Mouse (Mus musculus) urinary bladder, postnatal 4 days (tissue): ENCODE measurements around the gene Klhl1.

ENCODE experiments used
- DNase-seq, 2 experiments: peaks; one replicate each; pipeline ENCODE4 v3.0.0; 2021 to 2022; ENCODE audit warnings: low spot score in 2 of 2

Gene Klhl1

DNA sequence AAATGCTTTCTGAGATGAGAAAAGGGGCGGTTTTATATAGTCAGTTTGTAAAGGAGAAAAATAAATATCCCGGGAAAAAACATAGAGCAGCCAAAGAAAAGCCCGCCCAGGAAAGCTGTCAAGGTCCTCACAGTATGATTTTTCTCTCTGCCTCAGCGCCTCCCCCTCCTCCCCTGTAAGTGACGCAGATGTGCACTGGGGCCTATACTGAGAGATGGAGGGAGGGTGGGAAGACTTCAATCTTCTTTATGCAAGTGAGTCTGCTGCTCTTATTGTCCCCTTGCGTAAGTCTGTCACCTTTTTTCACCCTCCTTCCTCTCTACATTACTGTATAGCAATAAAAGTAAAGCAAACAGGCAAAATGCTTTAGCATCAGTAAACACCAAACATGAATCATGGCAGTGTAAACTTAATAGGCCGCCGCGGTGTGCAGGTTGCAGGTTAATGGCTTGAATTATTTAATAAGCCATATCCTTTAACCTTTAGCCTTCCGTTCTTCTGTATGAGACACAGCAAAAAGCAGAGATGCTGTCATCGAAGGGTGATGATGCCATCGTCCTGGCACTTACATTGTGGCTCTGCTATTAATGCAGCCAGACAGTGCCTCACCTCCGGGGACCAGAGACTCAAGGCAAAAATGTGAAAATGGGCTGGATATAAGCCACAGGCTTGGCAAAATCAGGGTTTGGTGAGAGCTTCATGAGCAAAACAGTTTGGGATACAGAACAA is at the start of gene Klhl1:
Gene Klhl1 (minus strand): TSS at position 149 of the 729 bp plus-strand sequence.
- no peak for DNase-seq

DNA sequence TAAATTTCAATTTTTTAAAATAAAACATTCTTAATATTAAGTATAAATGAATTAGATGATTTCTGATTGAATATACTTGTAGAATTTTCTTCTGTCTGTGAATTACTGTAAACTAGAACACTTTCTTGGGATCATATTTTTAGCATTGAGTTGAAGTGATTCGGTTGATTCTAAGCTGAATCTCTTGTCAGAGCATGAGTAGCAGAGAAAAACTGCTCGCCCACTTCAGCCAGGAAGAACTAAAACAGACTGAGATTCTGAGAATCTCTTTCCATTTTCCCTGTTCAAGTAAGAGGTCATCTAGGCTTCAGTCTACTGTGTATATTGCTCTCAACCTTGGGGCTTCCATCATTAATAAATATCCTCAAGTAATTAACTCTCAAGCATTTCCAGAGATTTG is 34.8 kb upstream of the Klhl1 start:
- no peak for DNase-seq

DNA sequence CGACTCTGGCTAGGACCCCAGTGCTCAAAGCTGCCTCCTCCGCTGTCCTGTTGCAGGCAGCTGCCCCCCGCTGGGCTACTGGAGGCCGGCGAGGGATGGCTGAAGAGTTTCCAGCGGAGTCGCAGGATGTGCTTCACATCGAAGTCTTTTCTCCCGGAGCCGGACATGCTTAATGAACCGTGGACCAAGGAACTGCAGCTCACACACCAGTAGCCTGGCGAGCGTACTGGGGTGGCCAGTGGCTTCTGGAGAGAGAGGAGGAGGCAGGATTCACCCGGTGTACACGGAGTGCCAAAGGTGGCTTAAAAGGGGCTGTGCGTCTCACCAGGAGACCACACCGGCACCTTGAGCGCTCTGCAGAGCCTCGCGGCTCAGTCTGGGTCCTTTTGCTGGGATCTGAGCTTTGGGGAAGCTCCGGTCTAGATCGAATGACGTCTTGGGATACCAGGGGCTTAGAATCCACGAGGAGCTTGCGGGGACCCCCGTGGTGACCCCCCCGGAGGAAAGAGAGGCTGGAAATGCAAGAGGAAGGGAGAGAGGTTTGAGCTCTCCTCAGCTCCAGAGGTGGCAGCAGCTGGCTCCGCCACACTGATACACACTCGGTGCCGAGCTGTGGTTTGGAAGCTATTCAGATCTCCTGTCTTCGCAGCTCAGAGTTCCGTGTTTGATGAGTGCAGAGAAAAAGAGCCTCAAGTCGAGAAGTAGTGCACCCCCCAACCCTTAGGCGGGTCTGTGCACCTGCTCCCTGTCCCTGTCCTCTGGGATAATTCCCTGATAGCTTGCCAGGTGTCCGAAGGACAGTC is 550 bp downstream of the Klhl1 start:
- no peak for DNase-seq

DNA sequence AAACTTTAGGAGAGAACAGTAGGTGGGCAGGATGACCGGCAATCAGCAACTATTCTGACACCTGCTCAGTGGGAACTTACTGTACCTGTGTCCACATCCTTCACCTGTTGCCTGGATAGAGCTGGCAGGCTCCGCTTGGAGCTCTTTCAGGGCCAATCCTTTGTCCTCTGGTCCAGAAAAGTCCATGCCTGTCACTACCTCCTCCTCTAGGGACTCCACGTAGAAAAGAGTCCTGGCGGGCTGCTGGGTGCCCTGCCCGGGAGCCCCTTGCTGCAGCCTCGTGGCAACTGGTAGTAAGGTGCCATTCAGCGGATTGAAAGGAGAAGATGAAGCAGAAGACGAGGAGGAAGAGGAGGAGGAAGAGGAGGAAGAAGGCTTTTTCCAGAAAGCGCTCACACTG is 1.2 kb downstream of the Klhl1 start:
- no peak for DNase-seq

DNA sequence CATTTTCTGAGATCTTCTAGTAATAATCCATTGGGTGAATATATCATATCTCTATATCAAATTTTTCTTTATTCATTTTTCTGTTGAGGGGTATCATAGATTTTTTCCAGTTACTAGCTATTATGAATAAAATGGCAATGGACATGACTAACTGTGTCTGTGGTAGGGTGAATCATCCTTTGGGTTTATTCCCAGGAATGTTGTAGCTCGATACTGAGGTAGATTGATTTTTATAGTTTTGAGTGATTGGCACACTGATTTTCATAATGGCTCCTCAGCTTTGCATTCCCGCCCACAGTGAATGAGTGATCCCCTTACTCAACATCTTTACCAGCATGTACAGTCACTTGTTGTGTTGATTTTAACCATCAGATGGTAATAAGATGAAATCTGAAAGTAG is 19.0 kb downstream of the Klhl1 start:
- DNase-seq, result no peak

DNA sequence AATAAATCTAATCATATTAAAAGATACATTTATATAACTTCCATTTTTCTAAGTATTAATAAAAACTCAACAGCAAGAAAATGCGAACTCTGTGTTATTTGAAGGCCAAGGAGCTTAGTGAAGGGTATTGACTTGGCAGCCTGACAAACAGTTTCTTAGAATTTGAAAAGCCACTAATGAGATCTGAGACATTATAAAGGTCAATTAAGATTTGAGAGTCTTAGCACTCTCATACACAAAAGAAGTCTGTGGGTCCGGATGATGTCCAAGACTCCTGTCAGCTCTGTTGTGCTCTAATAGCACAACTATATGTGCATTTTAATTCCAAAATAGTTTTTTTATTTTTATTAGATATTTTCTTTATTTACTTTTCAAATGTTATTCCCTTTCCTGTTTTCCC is 47.1 kb downstream of the Klhl1 start:
- no peak for DNase-seq

DNA sequence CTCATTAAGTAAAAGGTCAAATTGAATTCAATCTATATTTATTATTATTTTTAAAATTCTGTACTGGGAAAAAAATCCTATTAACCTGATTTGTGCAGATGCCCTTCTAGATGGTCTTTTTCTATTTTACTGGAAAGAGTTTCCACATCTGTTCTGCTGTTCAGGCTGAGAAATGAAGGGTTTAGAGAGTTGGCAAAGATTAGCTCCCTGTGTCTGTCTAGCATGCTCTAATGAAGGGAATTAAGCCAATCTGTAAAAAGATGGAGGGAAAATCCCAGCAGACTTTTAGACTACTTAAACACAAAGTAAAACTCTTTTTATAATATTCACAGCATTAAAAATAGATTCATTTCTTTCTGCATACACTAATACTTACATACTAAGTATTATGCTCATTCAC is 47.6 kb downstream of the Klhl1 start:
- no peak for DNase-seq

DNA sequence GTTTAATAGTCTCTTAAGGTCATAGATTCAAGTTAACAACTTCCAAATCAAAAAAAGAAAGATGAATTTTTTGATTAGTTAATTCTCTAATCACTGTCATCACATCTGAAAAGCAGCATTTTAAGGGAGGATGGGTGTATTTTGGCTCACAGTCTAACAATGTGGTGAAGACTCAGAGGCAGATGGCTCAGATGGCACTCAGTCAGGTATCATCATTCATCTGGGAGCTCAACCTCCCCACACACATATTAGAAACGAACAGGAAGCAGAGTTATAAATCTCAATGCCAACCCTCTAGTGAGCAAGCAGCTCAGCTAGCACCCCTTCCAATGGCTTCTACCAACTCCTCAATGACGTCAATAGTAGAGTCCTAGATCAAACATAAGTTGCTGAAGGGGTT is 57.1 kb downstream of the Klhl1 start:
- DNase-seq, result no peak

DNA sequence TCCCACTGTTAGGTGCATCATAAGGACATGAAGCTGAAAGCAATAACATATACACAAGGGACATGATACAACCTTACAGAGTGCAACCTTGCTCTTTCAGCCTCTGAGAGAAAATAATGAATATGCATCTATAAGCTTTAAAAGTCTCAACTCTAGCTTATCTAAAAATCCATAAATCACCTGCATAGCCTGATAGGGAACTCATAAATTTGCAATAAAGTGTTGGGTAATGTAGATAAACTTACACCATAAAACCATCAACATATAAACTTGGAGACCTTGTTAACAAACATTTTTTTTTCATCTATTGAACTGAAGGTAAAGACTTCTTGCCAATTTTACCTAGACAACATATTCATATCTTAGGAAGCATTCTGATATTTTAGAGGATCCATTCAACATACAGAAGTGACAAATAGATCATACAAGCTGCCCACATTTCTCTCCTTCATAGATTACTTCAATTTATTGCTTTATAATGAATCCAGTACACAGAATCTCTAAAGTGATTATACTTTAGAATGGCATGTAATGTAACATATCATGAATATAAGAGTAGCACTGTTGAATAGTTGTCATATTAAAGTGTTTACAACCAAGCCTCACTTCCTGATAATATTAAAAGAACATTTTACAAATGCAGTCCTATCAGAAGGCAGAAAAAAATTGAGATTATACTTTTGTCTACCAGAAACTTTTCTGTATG is 126.7 kb downstream of the Klhl1 start:
- no peak for DNase-seq

DNA sequence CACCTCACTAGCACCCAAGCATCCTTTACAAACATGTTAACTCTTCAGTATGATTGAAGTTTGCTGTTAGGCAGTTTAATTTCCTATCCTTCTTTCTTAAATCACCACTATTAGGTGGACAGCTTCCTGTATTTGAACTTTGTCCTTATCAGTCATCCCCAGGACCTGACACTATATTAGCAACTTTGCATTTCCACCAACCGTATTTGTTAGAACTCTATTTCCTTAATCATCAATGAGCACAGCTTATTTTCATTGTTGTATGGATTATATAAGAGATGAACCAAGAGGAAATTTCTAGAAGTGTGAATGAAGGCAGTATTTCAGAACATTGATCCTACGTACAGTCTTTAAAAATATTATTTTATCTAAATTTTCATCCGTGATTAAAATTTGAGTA is 156.2 kb downstream of the Klhl1 start:
- DNase-seq, result no peak

DNA sequence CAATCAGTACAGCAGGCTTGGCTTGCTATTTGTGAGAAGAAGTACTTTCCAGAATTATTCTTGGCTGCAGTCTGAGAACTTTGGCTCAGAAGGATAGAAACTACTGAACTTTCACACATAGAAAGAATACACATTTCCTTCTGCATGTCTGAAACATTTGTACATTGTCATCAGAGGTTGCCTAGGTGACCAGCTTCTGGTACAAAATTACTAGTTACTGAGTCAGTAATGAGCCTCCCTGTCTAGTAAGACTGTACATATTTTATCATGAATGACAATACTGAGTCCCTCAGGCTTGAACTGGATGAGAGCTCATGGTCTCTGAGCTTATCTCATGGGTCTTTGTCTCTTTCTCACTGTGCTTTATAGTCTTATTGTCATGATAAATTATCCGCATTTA is 170.7 kb downstream of the Klhl1 start:
- no peak for DNase-seq

DNA sequence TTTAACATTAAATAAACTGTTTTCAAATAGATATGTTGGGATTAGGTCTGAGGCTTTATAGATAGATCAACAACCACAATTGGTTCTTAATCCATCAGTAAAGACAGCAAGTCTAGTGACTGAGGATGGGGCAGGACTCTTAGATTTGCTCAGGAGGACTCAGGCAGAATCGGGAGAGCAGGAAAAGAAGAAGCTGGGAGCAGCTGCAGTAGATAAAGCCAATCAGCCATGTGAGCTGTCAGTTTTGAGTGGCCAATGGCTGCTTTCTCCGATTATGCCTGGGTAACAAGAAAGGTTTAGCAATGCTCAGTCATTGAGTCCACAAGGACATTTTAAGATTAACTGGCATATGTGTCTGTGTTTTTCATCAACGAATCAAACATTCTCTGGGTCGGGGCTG is 187.8 kb downstream of the Klhl1 start:
- no peak for DNase-seq

DNA sequence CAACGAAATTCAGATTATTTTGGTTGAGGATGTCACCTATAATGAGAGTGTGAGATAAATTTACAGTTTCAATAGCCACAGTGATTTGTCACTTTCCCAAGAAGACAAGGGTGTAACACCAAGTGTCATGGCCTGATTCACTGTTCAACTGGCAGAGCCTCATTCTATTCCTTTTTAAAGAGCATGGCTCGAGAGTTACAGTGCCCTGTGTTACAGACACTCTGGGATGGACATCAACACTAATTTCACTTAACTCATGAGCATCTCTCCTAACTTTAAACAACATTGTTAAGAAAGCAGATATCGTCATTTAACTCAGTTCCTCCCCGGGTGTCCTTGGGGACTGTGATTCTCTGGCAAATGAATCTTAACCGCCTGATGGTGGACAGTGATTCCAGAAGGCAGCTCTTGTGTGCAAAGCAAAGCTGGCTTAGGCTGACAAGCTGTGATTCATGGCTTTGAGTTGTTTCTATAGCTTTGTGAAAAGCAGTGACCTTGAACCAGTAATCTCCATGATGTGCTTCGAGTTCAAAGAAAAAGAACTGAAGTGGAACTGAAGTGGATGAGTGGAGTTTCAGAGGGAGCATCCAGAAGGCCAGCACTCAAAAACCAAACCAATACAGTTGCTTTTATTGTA is 301.0 kb downstream of the Klhl1 start:
- DNase-seq, result no peak

DNA sequence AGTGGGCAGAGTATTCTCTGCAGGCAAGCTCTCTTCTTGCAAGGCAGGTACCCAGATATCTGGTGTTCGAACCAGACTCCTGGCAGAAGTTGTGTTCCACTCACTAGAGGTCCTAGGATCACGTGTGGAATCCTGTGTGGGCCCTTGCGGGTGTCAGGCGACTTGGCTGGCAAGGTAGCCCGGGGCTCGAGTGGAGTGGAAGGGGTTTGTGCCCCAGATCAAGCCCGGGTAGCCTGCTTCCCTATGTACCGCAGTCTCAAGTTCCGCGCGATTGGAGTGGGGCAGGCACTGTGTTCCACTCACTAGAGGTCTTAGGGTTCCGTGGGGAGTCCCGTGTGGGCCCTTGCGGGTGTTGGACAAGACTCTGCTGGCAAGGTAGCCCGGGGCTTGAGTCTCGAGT is 324.1 kb downstream of the Klhl1 start:
- DNase-seq, result peak; percentile 17 to 63

DNA sequence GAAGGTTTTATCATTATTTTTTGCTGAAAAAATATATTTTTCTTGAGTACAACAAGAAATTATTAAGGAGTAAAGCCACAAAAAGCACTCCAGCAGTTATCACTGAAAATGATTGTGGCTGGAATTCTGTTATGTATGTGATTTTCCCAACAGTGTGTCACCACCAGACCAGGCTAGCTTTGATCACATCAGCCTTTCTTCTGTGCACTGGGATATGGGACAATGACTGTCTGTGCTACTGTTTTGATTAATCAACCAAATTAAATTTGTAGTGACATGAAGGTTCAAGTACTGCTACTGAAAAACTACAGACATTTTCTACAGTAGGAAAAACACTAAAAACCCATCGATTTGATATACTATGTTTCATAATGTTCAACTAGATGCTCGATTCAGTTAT is 344.4 kb downstream of the Klhl1 start:
- no peak for DNase-seq

DNA sequence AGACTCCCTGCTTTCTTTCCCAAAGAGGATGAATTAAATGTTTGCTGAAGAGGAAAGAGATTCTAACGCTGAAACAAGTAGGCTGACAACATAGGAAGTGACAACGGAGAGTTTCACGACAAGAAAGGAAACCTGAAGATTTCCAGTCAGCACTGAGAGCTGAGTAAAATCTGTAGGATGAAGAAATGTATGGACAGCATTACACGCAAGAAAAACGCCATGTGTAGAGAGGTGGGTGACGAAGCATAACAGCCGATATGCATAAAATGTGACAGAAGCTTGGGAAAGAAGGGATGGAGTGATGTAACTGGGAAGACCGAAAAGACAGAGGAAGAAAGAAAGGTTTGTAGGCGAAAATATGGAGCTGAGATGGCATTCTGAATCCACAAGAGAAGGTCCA is 375.8 kb downstream of the Klhl1 start:
- no peak for DNase-seq

DNA sequence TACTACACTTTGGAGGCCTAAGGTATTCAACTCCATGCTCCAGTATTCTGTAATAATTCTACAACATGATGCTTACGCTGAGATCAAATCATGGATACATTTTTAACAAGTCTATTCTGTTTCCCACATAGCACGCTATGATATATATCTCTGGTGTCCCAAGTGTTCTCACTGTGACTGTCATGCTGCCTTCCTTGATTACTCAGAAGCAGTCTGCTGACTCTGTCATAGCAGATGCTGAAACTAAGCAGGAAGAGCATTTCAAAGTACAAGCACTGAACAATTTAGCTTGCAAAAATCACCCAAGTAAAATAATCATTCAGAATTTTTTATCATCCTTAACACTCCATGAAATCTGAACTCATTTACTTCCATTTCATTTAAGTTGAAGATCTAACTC is 378.7 kb downstream of the Klhl1 start:
- no peak for DNase-seq

DNA sequence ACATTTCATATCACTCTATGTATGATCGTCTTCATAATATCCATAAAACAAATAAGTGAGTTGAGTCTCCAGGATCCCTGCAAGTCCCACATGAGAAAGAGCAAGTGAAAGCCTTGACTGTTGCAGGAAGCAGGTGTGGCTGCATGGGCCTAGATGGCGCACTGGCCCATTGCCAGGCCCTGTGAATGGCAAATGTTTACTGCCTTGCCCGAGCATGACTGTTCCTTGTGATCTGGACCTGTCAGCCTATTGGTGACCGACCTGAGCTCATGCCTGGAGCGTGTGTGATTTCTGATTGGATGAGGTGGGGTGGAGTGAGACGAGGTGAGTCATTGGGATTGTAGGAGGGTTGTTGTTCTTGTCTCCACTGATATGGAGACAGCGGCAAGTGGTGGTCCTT is 411.5 kb downstream of the Klhl1 start:
- DNase-seq, result no peak

DNA sequence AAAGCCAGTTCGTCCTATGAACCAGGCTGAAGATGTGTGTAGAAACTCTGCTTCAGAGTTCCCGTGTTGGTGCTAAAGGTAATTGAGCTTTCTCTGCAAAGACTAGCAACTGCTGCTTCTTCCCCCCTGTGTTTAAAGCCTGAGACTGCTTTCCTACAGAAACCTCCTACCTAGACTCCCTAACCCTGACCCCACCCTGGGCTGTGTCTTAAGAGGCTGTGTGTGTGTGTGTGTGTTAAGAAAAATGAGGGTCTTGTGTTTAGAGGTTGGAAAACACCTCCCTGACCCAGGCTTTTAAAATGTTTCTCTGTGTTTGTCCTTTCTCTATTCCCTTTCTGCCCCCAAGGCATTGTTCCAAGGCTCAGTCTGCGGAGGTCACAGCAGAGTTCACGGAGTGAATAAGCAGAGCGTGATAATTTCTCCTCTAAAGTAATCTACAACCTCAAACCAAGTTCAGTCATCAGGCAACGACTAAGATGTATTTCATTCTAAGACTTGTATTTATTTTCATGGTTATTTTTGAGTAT is 437.2 kb downstream of the Klhl1 start:
- no peak for DNase-seq

DNA sequence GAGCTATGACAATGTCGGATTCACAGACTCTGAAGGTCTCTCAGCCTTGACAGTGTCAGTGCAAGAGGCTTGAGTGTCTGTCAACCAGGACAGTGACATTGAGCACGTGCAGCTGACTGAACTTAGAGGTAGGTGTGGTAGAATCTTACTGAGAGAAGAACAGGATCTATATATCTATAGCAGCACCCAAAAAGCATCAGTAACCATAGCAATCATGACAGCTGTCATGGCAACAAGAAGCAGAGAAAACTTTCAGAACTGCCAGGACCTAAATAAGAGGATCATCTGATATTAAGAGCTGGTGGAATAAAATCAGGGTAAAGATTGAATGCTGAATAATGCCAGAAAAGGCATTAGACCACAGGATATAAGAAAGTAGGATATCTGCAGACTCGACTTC is 453.0 kb downstream of the Klhl1 start:
- DNase-seq, result no peak
